Mouse (Mus musculus): Measurements from ENCODE around the gene Jaml. TPM values are rescaled to one million over a fixed set of nuclear protein-coding genes. Genes with fewer than 3 reads are reported as not detected.
A peak's percentile ranks its signal among the peaks of the same experiment; 100 is the strongest.

Jaml gene
- polyA plus RNA-seq, 1 experiment from 2014 or later: 0.51 TPM

DNA sequence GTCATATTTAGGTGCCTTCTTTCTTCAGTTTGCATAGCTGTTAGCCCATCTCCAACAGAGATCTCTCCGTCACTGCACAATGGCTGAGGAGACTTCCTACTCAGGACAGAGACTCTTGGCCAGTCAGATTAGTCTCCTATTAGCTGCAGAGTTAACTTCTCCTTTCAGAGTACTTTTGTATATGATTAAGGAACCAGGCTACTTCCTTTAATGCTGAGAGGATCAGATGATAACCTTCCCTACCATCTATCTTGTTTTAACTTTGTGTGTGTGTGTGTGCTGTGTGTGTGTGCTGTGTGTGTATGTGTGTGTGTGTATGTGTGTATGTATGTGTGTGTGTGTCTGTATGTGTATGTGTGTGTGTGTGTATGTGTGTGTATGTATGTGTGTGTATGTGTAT, 29.3 kb upstream of the Jaml start:
- Histone ChIP-seq H3K4me3 (replicated peaks) (no peak overlapping the region), H3K4me2 (replicated peaks) (no peak overlapping the region), H3K27me3 (peaks cover 52% of the 10 kb centered on the region), H3K9ac (replicated peaks) (no peak overlapping the region), H3K27ac (no peak overlapping the region), H3K4me1 (replicated peaks) (0 out of 2 replicates have a peak, but pooled peaks cover 4% of the 10 kb centered on the region), H3K9me3 (no peaks in the 10 kb centered on the region), H3K36me3 (no peaks in the 10 kb centered on the region)
- WGBS: 92% methylated on average over 1 of the region's 1 CpGs
- no peak for ATAC-seq

GRCm38 (mm10) chr9:45050301-45050700, 28.7 kb upstream of the Jaml start:
- Histone ChIP-seq H3K9ac (replicated peaks) (no peak overlapping the region), H3K9me3 (no peaks in the 10 kb centered on the region), H3K27me3 (peaks cover 47% of the 10 kb centered on the region), H3K27ac (no peak overlapping the region), H3K4me2 (replicated peaks) (no peak overlapping the region), H3K4me1 (replicated peaks) (0 out of 2 replicates have a peak, but pooled peaks cover 4% of the 10 kb centered on the region), H3K36me3 (no peaks in the 10 kb centered on the region), H3K4me3 (replicated peaks) (no peak overlapping the region)
- ATAC-seq: no peak
- WGBS: 90% methylated on average over 2 of the region's 2 CpGs

GRCm38 (mm10) chr9:45055082-45055713, 23.8 kb upstream of the Jaml start, which contains the start of gene Mpzl3:
Gene Mpzl3, plus strand, starts transcription at chr9:45055186.
- peak within 1 kb of the TSS; percentile 65 for H3K4me2 ChIP-seq (replicated peaks)
- peaks cover 62% of the 10 kb centered on the region for H3K27me3 ChIP-seq
- ATAC-seq: peak; percentile 98

GRCm38 (mm10) chr9:45058304-45058940, 20.6 kb upstream of the Jaml start:
- Histone ChIP-seq H3K9me3 (no peaks in the 10 kb centered on the region), H3K4me3 (replicated peaks) (no peak overlapping the region), H3K9ac (replicated peaks) (0 out of 2 replicates have a peak overlapping the region, but pooled peaks have one; percentile 23), H3K27ac (no peak overlapping the region), H3K4me2 (replicated peaks) (no peak overlapping the region), H3K36me3 (no peaks in the 10 kb centered on the region), H3K27me3 (peaks cover 49% of the 10 kb centered on the region), H3K4me1 (replicated peaks) (0 out of 2 replicates have a peak, but pooled peaks cover 6% of the 10 kb centered on the region)
- WGBS: 49% methylated on average over 5 of the region's 5 CpGs
- no peak for ATAC-seq

More at GRCm38 (mm10) chr9:45055082-45055713, 23.8 kb upstream of the Jaml start, which contains the start of gene Mpzl3:
- H3K4me1 ChIP-seq (replicated peaks): 0 out of 2 replicates have a peak, but pooled peaks cover 6% of the 10 kb centered on the region
- H3K4me3 ChIP-seq (replicated peaks): peak within 1 kb of the TSS; percentile 66
- H3K36me3 ChIP-seq: no peaks in the 10 kb centered on the region
- no peaks in the 10 kb centered on the region for H3K9me3 ChIP-seq
- H3K9ac ChIP-seq (replicated peaks): peak within 1 kb of the TSS; percentile 67
- H3K27ac ChIP-seq: peak within 1 kb of the TSS; percentile 99
- under 1% methylated on average over 32 of the region's 33 CpGs for WGBS

DNA sequence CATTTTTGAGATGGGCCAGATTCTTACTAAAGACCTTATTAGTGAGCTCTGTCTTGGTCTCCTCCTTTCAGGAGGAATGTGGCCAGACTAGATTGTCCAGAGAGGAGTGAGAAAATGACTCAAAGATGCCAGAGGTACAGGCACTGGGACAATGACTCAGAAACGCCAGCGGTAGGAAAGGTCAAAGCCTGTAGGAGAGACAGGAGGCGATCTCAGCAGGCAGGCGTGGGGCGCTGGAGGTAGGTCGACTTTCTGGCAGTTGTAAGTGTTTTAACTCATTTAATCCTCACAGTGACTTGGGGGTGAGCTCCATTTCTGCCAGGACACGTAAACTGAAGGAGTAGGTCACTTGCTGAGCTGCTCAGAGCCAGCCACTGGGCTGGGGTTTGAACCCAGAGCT, 18.8 kb upstream of the Jaml start:
- H3K27me3 ChIP-seq: peaks cover 41% of the 10 kb centered on the region

GRCm38 (mm10) chr9:45062677-45063076, 16.3 kb upstream of the Jaml start:
- H3K4me3 ChIP-seq (replicated peaks): no peak overlapping the region
- H3K4me1 ChIP-seq (replicated peaks): no peaks in the 10 kb centered on the region
- H3K9me3 ChIP-seq: no peaks in the 10 kb centered on the region
- no peaks in the 10 kb centered on the region for H3K36me3 ChIP-seq
- no peak for ATAC-seq
- no peak overlapping the region for H3K9ac ChIP-seq (replicated peaks)
- no peak overlapping the region for H3K4me2 ChIP-seq (replicated peaks)
- WGBS: 77% methylated on average over 3 of the region's 3 CpGs
- H3K27ac ChIP-seq: no peak overlapping the region
- H3K27me3 ChIP-seq: peaks cover 33% of the 10 kb centered on the region

More for the DNA sequence above, 18.8 kb upstream of the Jaml start:
- H3K4me1 ChIP-seq (replicated peaks): 0 out of 2 replicates have a peak, but pooled peaks cover 2% of the 10 kb centered on the region
- peak overlapping the region; percentile 32; the same call in 1 of the 2 replicates for H3K9ac ChIP-seq (replicated peaks)
- no peak overlapping the region for H3K4me3 ChIP-seq (replicated peaks)
- H3K4me2 ChIP-seq (replicated peaks): no peak overlapping the region
- 41% methylated on average over 7 of the region's 7 CpGs for WGBS
- H3K9me3 ChIP-seq: no peaks in the 10 kb centered on the region
- no peaks in the 10 kb centered on the region for H3K36me3 ChIP-seq
- ATAC-seq: no peak
- no peak overlapping the region for H3K27ac ChIP-seq

- H3K36me3 ChIP-seq: no peaks in the 10 kb centered on the region
- no peaks in the 10 kb centered on the region for H3K9me3 ChIP-seq
- no peak for ATAC-seq
- H3K4me3 ChIP-seq (replicated peaks): no peak overlapping the region
- 90% methylated on average over 6 of the region's 6 CpGs for WGBS
- H3K9ac ChIP-seq (replicated peaks): no peak overlapping the region
- peaks cover 16% of the 10 kb centered on the region for H3K27me3 ChIP-seq
- no peaks in the 10 kb centered on the region for H3K4me1 ChIP-seq (replicated peaks)
- no peak overlapping the region for H3K27ac ChIP-seq
- H3K4me2 ChIP-seq (replicated peaks): no peak overlapping the region
These were observed 14.6 kb upstream of the Jaml start for GRCm38 (mm10) chr9:45064421-45064820.

DNA sequence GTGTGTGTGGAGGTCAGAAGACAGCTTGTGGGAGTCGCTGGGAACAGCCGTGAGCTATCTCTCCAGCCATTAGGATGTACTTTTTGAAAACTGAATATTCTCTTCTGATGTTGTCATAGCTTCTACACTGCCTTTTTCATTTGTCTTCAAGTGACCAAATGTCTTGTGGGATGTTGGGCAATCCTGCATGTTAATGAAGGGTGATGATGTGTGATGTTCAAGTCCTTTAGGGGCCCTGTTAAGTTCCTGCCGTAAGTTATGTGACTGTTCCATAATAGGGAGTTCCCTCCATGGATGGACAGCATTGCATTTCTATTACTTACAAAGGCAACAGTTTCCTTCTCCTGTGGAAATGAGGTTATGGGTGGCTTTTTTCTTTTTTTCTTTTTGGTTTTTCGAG, 12.2 kb upstream of the Jaml start:
- no peaks in the 10 kb centered on the region for H3K36me3 ChIP-seq
- H3K9me3 ChIP-seq: no peaks in the 10 kb centered on the region
- 83% methylated on average over 4 of the region's 4 CpGs for WGBS
- H3K27ac ChIP-seq: no peak overlapping the region
- H3K27me3 ChIP-seq: no peaks in the 10 kb centered on the region
- no peak for ATAC-seq
- H3K4me3 ChIP-seq (replicated peaks): no peak overlapping the region
- no peaks in the 10 kb centered on the region for H3K4me1 ChIP-seq (replicated peaks)
- H3K9ac ChIP-seq (replicated peaks): no peak overlapping the region
- no peak overlapping the region for H3K4me2 ChIP-seq (replicated peaks)

DNA sequence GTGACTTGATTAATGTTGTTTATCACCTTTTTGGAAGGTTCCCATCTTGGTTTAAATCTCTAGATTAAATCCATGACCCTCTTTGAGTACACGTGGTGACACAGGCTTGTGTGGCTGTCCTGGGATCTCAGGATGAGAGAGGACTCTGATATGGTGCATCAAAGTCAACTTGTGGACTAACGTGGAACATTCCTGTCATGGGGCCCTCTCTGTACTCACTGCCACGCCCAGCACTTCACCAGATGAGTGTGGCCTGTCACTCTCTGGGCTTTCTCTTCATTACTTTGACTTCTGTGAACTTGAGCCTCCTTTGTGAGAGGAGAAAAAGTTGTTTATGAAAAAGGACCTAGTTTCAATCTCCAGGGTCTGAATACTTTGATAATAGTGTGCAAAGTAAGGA, 7.2 kb upstream of the Jaml start:
- Histone ChIP-seq H3K4me3 (replicated peaks) (no peak overlapping the region), H3K36me3 (no peaks in the 10 kb centered on the region), H3K4me2 (replicated peaks) (no peak overlapping the region), H3K9ac (replicated peaks) (no peak overlapping the region), H3K9me3 (no peaks in the 10 kb centered on the region), H3K27me3 (no peaks in the 10 kb centered on the region), H3K4me1 (replicated peaks) (no peaks in the 10 kb centered on the region), H3K27ac (no peak overlapping the region)
- no peak for ATAC-seq
- WGBS: 49% methylated on average over 3 of the region's 3 CpGs

DNA sequence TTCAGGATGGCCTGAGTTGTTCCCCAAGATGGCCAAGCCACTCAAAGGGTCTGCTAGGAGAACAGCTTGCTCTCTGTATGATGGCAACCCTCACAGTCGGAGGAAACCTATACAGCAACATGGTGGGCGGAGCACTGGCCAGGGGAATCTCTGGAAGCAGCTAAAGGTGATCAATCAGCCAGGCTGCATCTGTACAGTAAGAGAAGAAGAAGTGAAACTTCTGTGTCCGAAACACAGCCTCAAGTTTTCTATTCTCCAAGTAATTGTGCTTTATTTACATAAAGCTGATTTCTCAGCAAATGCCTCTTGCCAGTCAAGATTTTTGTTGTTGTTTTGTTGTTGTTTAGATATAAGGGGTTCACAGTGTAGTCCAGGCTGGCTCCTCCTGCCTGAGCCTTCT, 1.1 kb upstream of the Jaml start:
- no peak overlapping the region for H3K4me3 ChIP-seq (replicated peaks)
- no peaks in the 10 kb centered on the region for H3K36me3 ChIP-seq
- 76% methylated on average over 3 of the region's 3 CpGs for WGBS
- H3K9me3 ChIP-seq: no peaks in the 10 kb centered on the region
- H3K27me3 ChIP-seq: no peaks in the 10 kb centered on the region
- no peak overlapping the region for H3K27ac ChIP-seq
- H3K9ac ChIP-seq (replicated peaks): no peak overlapping the region
- no peak overlapping the region for H3K4me2 ChIP-seq (replicated peaks)
- H3K4me1 ChIP-seq (replicated peaks): no peaks in the 10 kb centered on the region
- ATAC-seq: no peak

GRCm38 (mm10) chr9:45083132-45083531, 4.1 kb downstream of the Jaml start:
- no peaks in the 10 kb centered on the region for H3K36me3 ChIP-seq
- WGBS: 85% methylated on average over 3 of the region's 3 CpGs
- no peak overlapping the region for H3K4me3 ChIP-seq (replicated peaks)
- no peak overlapping the region for H3K27ac ChIP-seq
- H3K9ac ChIP-seq (replicated peaks): no peak overlapping the region
- H3K27me3 ChIP-seq: 0 out of 2 replicates have a peak, but pooled peaks cover 2% of the 10 kb centered on the region
- no peaks in the 10 kb centered on the region for H3K4me1 ChIP-seq (replicated peaks)
- ATAC-seq: no peak
- no peak overlapping the region for H3K4me2 ChIP-seq (replicated peaks)
- H3K9me3 ChIP-seq: no peaks in the 10 kb centered on the region

- Histone ChIP-seq H3K36me3 (no peaks in the 10 kb centered on the region), H3K4me2 (replicated peaks) (no peak overlapping the region), H3K4me3 (replicated peaks) (no peak overlapping the region), H3K9me3 (no peaks in the 10 kb centered on the region), H3K27me3 (0 out of 2 replicates have a peak, but pooled peaks cover 2% of the 10 kb centered on the region), H3K9ac (replicated peaks) (no peak overlapping the region), H3K4me1 (replicated peaks) (no peaks in the 10 kb centered on the region), H3K27ac (no peak overlapping the region)
- WGBS: 76% methylated on average over 5 of the region's 5 CpGs
- no peak for ATAC-seq
These were observed 5.6 kb downstream of the Jaml start for GRCm38 (mm10) chr9:45084556-45084955.
